Mouse (Mus musculus): Measurements from ENCODE around the gene Fgfr2. TPM values are rescaled to one million over a fixed set of nuclear protein-coding genes. Genes with fewer than 3 reads are reported as not detected.
A peak's percentile ranks its signal among the peaks of the same experiment; 100 is the strongest.

Fgfr2 gene
- polyA plus RNA-seq, 1 experiment from 2014 or later, result 123 TPM

DNA sequence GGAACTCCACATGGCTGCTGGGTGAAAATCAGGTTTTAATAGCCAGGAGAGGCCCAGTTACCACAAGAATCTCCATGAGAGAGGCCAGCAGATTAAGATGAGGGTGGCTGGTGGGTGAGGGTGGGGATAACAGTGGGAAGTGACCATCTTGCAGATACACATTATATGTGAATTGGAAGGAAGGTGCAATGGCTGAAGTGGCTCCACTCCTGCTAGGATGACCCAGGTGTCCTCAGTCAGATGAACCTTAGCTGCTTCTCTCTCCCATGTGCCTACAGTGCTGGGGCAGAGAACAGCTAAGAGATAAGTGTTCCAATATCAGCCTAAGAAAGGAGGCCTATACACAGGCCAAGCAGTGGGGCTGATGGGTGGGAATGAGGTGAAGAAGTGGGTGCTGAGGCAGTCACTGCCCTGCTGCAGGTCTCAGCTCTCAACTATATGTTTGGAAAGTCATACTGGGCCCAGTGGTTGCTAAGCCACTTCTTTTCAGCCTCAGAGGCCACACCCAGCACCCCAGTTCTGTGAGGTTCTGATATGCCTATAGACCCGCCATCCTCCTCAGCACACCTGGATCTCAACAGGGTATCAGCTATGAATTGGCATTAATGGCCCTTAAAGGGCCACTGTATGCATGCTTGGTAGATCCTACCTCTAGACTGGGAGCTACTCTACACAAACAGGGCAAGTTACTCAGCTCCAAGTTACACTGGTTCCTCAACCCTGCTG is 345.3 kb downstream of the Fgfr2 start:
- no peak overlapping the region for H3K4me2 ChIP-seq (replicated peaks)
- no peak overlapping the region for H3K27ac ChIP-seq
- no peak overlapping the region for H3K4me3 ChIP-seq
- H3K9ac ChIP-seq, result no peak overlapping the region
- no peak for ATAC-seq (ENCODE audit: low FRiP score, low read depth)
- peaks cover 46% of the 10 kb centered on the region for H3K4me1 ChIP-seq
- WGBS, result 85% methylated on average over 1 of the region's 1 CpGs
- no peaks in the 10 kb centered on the region for H3K27me3 ChIP-seq
- H3K9me3 ChIP-seq, result no peaks in the 10 kb centered on the region
- peaks cover 59% of the 10 kb centered on the region for H3K36me3 ChIP-seq

DNA sequence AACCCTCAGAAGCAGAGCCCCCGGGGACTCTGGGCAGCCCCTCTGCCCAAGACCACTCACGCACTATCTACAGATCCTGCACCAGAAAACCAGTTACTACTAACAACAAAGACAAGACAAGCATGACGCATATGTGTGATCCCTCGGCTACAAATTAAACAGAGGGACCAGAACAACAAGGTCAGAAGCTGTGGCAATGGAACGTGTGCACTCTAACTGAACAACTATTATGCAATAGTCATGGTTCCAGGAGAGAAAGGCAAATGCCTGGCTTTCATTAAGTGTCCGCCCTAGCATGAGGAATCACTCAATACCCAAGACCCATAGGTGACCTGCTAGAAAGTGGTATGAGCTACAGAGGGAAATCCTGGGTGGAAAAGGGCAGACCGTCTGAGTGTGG is 346.0 kb downstream of the Fgfr2 start:
- Histone ChIP-seq H3K4me1 (peaks cover 42% of the 10 kb centered on the region), H3K36me3 (peaks cover 66% of the 10 kb centered on the region), H3K27ac (no peak overlapping the region), H3K27me3 (no peaks in the 10 kb centered on the region), H3K9me3 (no peaks in the 10 kb centered on the region), H3K4me3 (no peak overlapping the region), H3K9ac (no peak overlapping the region), H3K4me2 (replicated peaks) (no peak overlapping the region)
- 87% methylated on average over 7 of the region's 7 CpGs for WGBS
- no peak for ATAC-seq (ENCODE audit: low FRiP score, low read depth)

DNA sequence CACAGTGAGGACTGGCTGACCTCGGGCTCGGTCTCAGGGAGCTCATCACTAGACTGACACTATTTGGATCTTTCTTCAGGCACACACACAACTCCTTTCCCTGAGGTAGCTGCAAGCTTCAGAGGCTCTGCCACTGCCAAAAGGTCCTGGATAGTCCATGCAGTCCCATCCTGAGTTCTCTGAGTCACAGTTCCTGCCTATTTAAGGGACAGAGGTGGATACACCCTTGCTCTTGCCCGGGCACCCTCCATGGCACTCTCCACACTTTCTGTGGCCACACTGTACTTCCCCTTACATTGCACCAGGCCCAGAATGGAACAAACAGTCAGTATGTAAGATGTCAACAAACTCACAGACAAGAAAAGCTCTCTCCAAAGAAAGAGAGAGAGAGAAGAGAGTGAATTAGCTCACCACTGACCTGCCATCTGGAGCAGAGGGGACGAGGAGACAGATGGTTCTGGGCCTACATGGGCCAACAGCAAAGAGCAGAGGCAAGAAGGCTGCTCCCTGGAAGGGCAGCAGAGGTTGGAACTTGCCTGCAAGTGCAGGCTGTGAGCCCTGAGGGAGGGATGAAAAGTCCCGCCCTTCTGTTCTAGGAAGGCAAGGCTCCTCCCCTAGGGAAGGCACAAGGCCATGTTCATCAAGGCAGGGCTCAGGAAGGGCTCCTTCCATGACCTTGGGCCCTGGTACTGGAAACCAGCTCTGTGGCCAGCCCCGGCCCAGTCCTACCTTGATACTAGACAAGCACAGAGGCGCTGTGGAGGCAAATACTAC is 346.6 kb downstream of the Fgfr2 start:
- no peak overlapping the region for H3K27ac ChIP-seq
- H3K36me3 ChIP-seq, result peaks cover 72% of the 10 kb centered on the region
- no peaks in the 10 kb centered on the region for H3K27me3 ChIP-seq
- no peak overlapping the region for H3K4me2 ChIP-seq (replicated peaks)
- ATAC-seq (ENCODE audit: low FRiP score, low read depth), result no peak
- peaks cover 36% of the 10 kb centered on the region for H3K4me1 ChIP-seq
- 82% methylated on average over 7 of the region's 7 CpGs for WGBS
- no peak overlapping the region for H3K4me3 ChIP-seq
- H3K9ac ChIP-seq, result no peak overlapping the region
- H3K9me3 ChIP-seq, result no peaks in the 10 kb centered on the region

DNA sequence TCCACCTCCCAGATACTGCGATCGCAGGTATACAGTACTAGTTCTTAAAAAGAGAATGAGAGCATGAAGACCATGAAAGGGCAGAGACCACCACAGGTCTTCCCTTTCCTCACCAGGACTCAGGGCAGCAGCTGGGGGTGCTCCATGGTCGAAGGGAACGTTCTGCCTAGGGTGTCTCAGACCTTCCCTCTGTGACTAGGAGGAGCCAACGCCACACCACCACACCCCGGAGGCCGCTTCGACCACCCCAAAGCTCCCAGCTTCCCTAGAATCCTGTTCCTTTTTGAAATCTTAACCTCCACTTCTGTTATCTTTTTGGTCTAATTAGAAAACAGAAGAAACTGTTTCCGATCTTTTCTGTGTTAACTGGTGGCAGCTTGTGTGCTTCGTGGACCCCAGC is 347.2 kb downstream of the Fgfr2 start:
- H3K9me3 ChIP-seq, result no peaks in the 10 kb centered on the region
- H3K4me1 ChIP-seq, result peaks cover 30% of the 10 kb centered on the region
- H3K4me3 ChIP-seq, result no peak overlapping the region
- ATAC-seq (ENCODE audit: low FRiP score, low read depth), result no peak
- H3K4me2 ChIP-seq (replicated peaks), result no peak overlapping the region
- H3K27me3 ChIP-seq, result no peaks in the 10 kb centered on the region
- H3K27ac ChIP-seq, result no peak overlapping the region
- 94% methylated on average over 10 of the region's 10 CpGs for WGBS
- H3K9ac ChIP-seq, result no peak overlapping the region
- H3K36me3 ChIP-seq, result peaks cover 76% of the 10 kb centered on the region

DNA sequence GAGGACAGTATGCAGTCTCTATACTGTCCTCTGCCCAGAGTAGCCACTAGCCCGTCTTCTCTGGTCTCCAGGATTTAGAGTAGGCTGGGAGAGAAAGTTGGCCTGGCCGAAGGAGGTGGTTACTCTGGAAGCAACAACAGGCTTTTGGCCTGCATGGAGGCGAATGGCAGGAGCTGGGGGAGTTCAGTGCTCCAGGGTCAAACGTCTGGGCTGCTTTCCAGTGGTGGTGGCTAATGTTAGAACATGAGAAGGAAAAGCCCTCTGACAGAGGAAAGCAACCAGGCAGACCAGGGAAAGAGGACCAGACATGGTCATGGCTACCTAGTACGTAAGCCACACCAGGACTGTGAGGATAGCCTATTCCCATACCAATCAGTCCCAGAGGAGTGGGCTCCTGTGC is 347.8 kb downstream of the Fgfr2 start:
- peaks cover 82% of the 10 kb centered on the region for H3K36me3 ChIP-seq
- H3K27ac ChIP-seq, result no peak overlapping the region
- no peaks in the 10 kb centered on the region for H3K9me3 ChIP-seq
- no peak overlapping the region for H3K4me3 ChIP-seq
- H3K9ac ChIP-seq, result no peak overlapping the region
- peaks cover 25% of the 10 kb centered on the region for H3K4me1 ChIP-seq
- no peak for ATAC-seq (ENCODE audit: low FRiP score, low read depth)
- no peaks in the 10 kb centered on the region for H3K27me3 ChIP-seq
- WGBS, result 90% methylated on average over 5 of the region's 5 CpGs
- H3K4me2 ChIP-seq (replicated peaks), result no peak overlapping the region

DNA sequence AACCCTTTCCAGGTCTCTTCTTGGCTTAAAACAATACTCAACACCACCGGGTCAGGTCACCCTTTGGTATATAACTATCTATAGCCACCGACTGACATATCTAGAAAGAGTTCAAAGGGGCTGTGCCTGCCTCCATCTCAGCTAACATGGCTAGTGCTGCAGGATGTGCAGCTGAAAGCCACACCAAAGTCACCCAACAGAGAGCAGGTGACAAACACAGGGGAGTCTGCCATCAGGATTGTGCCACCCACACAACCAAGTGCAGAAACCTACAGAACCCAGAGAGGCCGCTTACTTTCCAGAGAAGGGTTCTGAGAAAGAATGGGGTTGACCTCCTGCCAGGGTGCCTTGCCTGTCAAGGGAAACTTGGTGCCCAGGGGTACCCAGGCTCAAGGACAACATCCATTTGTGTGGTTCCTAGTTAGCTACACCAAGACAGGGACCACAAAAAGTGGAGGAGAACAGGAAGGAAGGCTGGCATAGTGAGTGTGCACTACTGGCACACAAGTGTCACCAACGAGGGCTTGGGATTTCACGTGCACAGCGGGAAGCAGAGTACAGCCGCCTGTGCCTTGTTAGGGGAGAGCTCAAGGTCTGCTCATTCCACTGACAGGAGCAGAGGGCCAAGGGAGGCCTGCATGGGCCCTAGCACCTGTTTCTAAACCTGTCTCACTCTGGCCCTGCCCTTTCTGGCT is 350.0 kb downstream of the Fgfr2 start:
- no peak overlapping the region for H3K9ac ChIP-seq
- H3K9me3 ChIP-seq, result no peaks in the 10 kb centered on the region
- WGBS, result 80% methylated on average over 7 of the region's 7 CpGs
- no peak overlapping the region for H3K27ac ChIP-seq
- no peaks in the 10 kb centered on the region for H3K27me3 ChIP-seq
- no peak overlapping the region for H3K4me2 ChIP-seq (replicated peaks)
- H3K36me3 ChIP-seq, result peaks cover 89% of the 10 kb centered on the region
- H3K4me1 ChIP-seq, result peaks cover 20% of the 10 kb centered on the region
- no peak overlapping the region for H3K4me3 ChIP-seq
- ATAC-seq (ENCODE audit: low FRiP score, low read depth), result no peak

DNA sequence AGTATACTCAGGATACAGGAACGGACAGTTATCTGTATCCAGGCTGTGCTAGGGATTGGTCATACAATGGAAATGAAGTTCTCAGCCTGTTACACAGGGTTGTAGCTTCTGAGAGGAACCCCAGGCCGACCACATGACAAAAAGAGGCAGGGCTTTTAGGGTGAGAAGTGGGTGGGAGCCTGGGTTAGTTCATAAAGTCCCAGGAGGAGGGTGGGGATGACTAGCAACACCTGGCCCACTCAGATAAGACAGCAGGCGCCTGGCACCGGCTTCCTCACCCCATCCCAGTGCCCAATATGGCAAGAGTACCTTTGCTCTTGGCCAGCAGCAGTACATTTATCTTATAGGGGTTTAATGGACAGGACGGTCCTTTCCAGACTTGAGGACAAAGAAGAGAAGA is 350.7 kb downstream of the Fgfr2 start:
- Histone ChIP-seq H3K27me3 (no peaks in the 10 kb centered on the region), H3K4me1 (peaks cover 27% of the 10 kb centered on the region), H3K9me3 (no peaks in the 10 kb centered on the region), H3K4me3 (no peak overlapping the region), H3K4me2 (replicated peaks) (no peak overlapping the region), H3K27ac (no peak overlapping the region), H3K9ac (no peak overlapping the region), H3K36me3 (peaks cover 82% of the 10 kb centered on the region)
- 88% methylated on average over 5 of the region's 5 CpGs for WGBS
- ATAC-seq (ENCODE audit: low FRiP score, low read depth), result no peak

DNA sequence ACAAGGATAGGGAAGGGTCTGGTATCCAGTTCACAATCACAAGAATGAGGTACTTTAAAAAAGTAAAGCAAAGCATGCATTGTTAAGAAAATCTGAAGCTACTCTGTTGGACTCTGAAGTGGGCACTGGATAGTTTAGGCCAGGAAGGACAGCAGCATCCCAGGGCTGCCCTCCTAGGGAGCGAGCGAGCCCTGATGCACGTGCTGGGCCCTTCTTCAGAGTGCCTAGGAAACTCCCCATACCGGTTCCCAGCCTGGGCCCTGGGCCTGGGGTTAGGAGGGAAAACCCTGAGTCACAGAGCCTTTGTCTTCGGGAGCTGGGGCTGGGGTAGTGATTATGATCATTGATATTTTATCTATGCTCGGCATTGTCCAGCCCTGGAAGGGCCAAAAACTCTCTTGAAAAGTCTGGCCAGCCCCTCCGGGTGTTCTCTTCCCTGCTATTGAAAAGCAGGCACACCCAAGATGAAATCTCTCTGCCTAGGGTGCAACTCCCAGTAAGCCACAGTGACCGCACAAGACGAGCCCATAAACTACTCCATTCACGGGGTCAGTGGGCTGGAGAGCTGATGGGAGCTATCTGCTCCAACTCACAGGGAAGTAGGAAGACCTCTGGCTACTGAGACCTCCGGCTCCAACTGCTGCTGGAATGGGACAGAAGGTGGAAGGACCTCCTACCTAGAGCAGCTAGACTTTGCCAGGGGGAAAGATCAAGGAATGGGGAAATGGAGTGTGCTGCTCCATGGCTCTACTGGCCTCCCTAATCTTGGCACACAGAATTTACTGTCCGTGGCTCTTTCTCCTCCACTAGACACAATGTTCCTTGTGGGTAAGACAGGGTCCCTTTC is 354.4 kb downstream of the Fgfr2 start:
- Histone ChIP-seq H3K4me2 (replicated peaks) (no peak overlapping the region), H3K36me3 (peaks cover 56% of the 10 kb centered on the region), H3K9ac (no peak overlapping the region), H3K9me3 (no peaks in the 10 kb centered on the region), H3K27ac (no peak overlapping the region), H3K4me1 (peaks cover 43% of the 10 kb centered on the region), H3K27me3 (no peaks in the 10 kb centered on the region), H3K4me3 (no peak overlapping the region)
- 82% methylated on average over 12 of the region's 12 CpGs for WGBS
- no peak for ATAC-seq (ENCODE audit: low FRiP score, low read depth)

DNA sequence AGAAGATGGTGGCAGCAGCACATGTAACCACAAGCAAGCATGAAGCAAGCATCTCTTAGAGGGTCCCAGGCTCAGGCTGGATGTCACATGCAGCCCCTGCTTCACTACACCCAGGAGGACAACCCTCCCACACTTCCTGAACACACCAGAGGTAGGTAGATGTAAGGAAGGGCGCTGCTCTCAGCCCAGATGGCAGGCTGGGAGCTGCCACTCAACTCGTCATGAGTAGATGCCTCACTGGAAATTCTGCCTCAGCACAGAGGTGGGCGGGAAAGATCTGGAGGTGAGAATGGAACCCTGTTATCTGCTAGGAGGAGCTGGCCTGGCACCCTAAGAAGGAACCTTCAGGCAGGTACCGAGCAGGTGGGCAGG is 355.2 kb downstream of the Fgfr2 start:
- no peak overlapping the region for H3K9ac ChIP-seq
- H3K4me1 ChIP-seq, result peaks cover 43% of the 10 kb centered on the region
- no peak overlapping the region for H3K27ac ChIP-seq
- H3K36me3 ChIP-seq, result peaks cover 57% of the 10 kb centered on the region
- no peak overlapping the region for H3K4me2 ChIP-seq (replicated peaks)
- H3K27me3 ChIP-seq, result no peaks in the 10 kb centered on the region
- WGBS, result 71% methylated on average over 4 of the region's 4 CpGs
- no peaks in the 10 kb centered on the region for H3K9me3 ChIP-seq
- H3K4me3 ChIP-seq, result no peak overlapping the region
- ATAC-seq (ENCODE audit: low FRiP score, low read depth), result no peak

DNA sequence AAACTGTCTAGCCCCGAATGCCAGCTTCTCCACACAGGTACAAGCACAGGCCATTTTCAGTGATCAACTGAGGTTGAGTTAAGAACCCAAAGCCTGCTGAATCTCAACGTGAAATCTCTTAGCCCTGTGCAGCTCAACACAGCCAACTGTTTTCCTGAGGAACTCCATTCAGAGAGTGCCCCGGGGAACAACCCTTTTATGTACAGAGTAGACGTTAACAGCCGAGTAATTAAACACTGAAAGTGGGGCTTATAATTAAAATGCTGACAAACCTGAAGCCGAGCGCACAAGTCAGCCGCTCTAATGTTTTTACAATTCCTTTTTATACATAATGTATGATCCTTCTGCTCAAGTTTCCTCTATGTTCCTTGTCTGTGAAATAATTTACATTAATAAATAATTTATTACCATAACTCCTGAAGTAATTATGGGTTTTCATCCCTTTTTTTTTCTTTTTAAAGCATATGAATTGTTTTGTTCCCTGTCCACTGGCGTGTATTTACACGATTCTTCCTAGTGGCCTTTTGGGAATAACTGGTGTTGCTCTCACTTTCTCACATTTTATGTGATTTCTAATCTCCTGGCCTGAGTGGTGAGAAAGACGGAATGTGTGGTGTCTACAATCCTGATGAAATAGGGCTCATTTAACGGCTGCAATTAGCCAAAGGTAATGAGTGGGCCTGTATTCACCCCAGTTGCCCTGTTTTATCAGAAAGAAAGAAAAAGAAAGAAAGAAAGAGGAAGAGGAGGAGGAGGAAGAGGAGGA is 355.7 kb downstream of the Fgfr2 start:
- Histone ChIP-seq H3K36me3 (peaks cover 54% of the 10 kb centered on the region), H3K9ac (no peak overlapping the region), H3K4me3 (no peak overlapping the region), H3K27me3 (no peaks in the 10 kb centered on the region), H3K9me3 (no peaks in the 10 kb centered on the region), H3K4me2 (replicated peaks) (no peak overlapping the region), H3K4me1 (peaks cover 43% of the 10 kb centered on the region), H3K27ac (peak overlapping the region; percentile 53; the same call in 1 of the 2 replicates)
- 32% methylated on average over 12 of the region's 12 CpGs for WGBS
- no peak for ATAC-seq (ENCODE audit: low FRiP score, low read depth)

DNA sequence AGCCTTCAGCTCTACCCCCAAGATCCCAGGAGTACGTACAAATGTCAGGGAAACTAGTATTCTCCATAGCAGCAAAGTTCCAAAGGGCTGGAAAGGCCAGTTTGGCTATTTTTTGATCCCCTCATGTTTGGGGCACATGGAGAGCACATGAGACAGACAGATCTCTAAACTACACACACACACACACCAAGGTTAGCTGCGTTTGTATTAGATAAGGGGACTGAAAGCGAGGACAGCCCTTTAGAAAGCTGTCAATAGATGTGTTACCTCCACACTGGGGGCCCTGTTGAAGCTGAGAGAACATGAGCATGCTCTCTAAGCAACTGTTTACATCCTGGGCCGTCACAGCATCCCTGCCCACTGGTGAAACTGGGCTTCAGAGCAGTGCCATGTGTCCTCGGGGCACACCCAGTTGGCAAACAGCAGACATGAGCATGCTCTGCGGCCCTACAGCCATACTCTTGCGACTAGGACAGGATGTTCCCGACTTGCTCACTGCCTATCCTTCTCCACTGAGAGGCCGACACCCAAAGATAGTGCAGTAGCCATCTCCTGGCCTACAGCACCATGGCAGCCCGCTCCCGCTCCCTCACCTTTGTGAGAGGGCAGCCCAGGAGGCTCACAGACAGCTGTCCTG is 356.8 kb downstream of the Fgfr2 start:
- Histone ChIP-seq H3K36me3 (peaks cover 44% of the 10 kb centered on the region), H3K27ac (0 out of 2 replicates have a peak overlapping the region, but pooled peaks have one; percentile 53), H3K4me2 (replicated peaks) (no peak overlapping the region), H3K9ac (no peak overlapping the region), H3K4me1 (peaks cover 43% of the 10 kb centered on the region), H3K9me3 (no peaks in the 10 kb centered on the region), H3K27me3 (no peaks in the 10 kb centered on the region), H3K4me3 (no peak overlapping the region)
- 82% methylated on average over 11 of the region's 11 CpGs for WGBS
- ATAC-seq (ENCODE audit: low FRiP score, low read depth), result no peak
